Mouse (Mus musculus) frontal cortex, postnatal 10 days (tissue): Measurements from ENCODE around the gene Dio3.

Experiments
- DNase-seq, 2 experiments: peaks; one replicate each; pipeline ENCODE4 v3.0.0; 2022; ENCODE audit warnings: low spot score in 2 of 2, mixed read lengths in 1 of 2

Dio3 gene

DNA sequence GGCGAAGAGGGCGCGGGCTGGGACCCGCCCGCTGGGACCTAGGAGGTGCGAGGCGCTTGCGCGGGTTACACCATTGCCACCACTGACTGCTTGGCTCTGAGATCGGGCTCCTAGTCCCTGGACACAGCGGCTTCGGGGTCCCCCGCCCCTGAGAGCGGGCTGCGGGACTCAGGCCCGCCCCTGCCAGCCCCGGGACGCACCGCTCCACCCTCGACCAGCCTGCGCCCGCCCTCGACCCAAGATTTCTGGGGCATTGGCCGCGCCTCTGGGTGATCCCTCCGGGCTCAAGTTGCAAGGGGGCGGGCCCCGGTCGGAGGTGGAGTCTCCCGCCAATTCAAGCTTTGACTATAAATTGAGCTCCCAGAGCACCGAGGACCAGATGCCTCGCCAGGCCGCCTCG is at the start of gene Dio3:
Gene Dio3 (plus strand): TSS at position 216 of the 400 bp plus-strand sequence.
- peak in 1 of 2 experiments; percentile 11 for DNase-seq

DNA sequence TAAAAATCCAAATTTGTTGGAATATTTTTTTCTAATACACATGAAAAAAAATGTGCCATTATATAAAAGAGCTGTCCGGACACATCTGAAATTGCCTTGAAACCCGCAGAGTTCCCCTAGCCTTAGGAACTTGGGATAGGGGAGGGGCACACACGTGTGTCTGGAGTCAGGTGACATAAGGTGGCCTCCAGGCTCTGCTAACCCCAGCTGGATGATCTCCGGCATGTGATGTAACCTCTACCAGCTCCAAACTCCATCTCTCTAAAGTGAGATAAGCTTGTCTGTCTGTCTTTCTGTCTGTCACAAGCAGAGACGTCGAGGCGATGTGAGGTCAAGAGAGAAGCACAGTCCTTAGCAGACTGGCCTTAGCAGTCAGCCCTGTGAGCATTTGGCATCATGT is 48.6 kb upstream of the Dio3 start:
- no peak for DNase-seq

DNA sequence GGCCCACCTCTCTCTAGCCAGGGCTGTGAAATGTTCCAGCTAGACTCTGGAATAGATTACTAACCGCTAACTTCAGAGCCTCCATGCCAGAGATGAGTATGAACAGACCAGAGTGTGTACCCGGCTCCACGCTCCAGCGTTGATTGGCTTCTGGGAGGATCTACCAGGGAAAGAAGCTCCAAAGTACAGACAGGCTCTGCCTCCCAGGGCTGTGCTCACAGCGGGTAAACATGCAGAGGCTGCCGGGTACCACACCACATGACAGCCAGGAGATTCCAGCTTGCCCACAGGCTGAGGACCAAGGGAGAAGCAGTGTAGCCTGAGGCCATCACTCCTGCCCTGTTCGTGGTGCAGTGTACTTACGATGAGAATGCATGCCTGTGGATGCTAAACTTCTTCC is 48.1 kb upstream of the Dio3 start:
- no peak for DNase-seq

DNA sequence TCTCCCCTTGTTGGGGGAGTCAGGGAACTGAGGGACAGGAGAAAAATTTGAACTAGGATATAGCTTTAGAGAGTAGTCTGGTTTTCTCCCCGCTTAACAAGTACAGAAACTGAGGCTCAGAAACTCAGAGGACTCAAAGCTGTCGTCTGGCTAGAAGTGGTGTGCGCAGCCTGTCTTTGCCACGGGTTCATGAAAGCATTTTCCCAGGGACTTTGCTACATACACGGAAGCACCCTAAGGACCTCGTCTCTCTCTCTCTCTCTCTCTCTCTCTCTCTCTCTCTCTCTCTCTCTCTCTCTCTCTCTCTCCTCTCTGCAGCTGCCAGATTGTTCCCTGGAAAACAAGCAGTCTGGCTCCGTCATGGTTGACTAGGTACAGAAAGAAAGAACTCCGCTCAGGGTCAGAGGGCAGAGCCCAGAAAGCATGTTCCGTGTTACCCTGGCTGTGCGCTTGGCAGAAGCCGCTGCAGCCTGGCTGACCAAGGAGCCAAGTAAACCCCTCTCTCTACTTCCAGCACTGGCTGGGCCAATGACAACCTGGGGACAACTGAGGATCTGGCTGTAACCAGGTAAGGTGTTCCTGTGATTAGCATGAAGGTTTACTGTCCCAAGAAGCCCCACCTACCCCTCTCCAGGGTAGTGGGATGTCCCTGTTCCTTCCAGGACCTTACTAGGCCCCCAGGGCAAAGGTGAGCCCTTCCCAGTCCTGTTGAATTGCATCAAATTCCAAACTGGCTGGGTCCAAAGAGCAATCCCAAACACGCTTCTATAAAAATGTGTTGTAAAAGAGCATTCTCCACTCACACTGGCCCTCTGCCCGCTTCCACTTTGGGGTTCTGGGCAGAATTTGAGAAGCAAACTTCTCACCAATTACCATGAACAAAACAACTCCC is 46.9 kb upstream of the Dio3 start:
- no peak for DNase-seq

DNA sequence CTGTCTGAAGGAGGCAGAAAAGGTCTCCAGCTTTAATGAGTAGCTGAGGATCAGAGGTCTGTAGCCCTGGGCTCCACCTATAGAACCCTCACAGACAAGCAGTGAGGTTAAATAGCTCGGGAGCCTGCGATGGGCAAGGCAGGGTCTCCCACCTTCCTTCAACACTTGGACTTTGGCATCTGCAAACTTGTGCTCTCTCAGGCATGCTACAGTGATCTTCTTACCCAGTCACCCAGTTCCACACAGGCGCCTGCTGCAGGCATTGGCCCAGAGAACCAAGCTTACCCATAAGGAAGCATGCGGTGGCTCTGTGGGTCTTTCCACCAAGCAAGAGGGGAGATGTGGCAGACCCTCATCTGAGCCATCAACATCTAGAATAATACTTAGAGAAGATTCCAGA is 43.0 kb upstream of the Dio3 start:
- no peak for DNase-seq

DNA sequence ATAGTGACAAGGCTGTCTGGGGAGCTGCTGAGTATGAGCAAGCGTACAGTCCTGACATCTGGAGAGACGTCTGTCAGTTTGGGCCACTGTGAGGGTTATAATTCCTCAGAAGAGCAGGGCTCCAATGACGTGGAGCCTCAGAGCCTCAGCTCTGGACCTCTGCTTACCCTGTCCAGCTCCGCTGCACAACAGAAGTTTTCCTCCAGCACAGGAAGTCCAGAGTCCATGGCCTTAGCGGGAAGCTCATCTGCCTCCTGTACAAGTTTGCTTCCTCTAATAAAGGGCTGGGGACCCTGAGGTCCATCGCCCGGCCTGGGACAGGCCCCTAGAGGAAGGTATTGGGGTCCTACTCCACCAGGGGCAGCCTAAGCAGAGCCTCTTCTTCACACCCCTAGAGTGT is 41.8 kb upstream of the Dio3 start:
- DNase-seq: no peak

DNA sequence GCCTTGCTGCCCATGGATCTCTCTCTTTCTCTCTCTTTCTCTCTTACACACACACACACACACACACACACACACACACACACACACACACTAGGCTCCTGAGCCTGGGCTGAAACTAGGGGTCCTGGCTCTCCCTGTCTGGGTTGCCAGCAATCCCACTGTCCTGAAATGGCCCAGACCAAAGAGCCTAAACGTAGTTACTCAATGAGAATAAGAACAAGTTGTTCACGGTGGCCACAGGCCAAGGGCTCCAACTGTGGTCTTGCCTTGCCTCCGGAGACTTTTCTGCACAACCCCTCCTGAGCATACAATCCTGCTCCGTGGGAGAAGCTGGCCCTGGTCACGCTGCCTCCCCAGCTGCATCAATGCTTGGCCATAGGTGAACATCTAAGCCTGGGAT is 39.5 kb upstream of the Dio3 start:
- no peak for DNase-seq

DNA sequence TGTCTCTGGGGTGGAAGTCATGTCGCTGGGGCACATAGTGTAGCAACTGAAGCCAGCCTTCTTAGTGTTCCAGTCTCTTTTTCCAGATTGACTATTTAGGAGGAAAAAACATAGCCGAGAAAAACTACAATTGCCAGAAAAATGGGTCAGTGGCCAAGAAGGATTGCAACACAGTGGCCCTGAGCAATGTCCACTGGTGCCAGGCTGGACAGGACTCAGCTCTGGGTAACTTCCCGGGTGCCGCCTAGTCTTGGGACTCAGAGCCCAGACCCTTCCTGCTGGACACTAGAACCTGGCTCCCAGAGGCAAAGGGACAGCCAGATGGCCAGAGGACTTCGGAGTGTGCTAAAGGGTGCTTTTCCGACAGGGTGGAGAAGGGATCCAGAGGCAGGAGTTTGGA is 34.3 kb upstream of the Dio3 start:
- DNase-seq: no peak

DNA sequence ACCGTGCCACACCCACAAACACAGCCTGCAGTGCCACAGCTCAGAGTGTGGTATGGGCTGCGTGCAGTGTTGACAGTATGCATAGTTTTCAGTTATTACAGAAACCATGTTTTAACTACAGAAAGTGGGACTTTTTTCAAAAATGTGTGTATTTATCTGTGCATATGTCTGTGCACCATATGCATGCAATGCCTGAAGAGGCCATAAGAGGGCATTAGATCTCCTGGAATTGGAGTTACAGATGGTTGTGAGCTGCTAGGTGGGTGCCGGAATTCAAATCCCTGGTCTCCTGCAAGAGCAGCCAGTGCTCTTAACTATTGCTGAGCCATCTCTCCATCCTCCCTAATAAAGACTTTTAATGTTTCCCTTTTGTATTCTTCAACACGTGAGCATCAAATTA is 33.4 kb upstream of the Dio3 start:
- DNase-seq: no peak

DNA sequence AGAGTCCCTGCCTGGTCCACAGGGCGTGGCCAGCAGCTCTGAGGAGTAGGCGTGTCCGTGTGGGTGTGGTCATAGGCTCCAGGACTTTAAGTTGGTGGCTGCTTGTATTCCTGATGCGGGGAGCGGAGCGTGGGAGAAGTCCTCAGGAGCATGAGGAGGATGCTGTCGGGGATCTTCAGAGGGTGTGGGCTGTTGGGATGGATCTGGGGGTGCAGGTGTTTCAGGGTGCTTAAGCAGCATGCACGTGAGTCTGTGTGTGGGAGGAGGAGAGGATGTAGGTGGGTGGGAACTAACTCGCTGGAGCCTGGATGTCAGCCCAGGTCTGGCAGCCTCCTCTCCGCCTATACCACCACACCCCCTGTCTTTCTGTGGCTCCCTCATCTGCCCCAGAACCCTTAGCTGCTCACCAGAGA is 26.7 kb upstream of the Dio3 start:
- DNase-seq: no peak

DNA sequence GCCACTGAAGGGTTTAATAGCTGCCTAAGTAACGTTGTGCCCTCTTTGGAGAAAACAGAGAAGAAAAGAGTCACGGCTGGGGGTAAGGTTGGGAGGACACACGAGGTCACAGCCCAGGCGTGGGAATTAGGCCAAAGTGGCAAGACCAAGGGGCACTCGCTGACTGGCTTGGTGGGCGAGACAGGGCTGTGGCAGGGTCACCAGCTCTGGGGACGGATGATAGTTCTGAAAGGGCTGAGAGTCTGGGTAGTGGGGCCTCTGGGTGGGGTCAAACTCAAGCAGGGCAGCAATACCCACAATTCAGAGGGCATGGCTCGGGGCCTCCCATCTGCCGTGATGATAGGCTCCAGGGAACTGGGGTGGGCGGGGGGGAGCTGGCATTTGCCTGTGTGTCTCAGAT is 23.1 kb upstream of the Dio3 start:
- DNase-seq: no peak

DNA sequence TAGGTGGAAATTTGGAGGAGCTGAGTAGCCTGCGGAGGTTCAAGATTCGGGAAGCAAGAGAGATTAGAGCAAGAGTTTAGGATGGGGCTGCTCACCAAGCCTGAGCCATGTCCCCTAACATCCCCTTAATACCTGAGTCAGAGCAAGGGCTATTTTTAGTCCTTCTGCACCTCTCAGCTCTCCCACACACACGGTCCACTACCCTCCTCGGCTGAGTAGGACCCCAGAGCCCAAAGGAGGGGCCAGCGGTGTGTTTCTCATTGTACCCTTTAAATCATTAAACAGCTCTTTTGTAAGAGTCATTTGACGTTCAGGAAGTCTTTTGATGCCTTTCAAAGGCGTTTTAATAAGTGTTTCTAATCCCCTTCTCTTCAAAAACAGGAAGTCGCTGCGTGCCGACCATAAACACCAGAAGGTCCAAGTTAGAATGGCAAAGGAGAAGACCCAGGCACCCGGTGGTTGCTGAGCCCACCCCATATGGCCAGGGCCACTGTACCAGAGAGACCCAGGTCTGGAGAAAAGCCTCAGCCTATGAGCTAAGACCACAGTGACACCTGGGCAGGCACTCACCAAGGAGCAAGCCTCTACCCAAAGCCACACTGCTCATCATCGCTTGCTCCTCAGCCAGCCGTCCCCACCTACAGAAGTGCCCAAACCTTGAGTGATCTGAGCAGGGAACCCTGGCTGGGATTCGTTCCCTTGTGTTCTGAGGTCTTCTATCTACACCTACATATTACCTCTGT is 22.2 kb upstream of the Dio3 start:
- DNase-seq: no peak

DNA sequence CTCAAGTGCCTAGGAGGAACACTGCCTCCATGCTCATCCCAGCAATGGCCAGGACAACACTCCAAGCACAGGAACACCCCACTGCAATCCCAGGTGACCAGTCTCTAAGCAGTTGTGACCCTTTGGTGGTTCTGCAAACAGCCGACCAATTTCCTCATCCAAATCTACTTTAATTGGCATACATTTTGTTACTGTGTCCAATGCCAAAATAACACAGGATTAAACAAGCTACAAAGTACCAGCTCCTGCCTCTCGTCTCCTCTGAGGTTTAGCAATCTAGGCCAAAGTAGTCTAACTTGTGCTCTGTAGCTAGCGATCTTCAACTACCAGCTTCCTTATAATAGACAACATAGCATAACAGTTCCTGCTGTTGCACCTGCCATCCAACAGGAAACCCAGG is 10.6 kb upstream of the Dio3 start:
- no peak for DNase-seq

DNA sequence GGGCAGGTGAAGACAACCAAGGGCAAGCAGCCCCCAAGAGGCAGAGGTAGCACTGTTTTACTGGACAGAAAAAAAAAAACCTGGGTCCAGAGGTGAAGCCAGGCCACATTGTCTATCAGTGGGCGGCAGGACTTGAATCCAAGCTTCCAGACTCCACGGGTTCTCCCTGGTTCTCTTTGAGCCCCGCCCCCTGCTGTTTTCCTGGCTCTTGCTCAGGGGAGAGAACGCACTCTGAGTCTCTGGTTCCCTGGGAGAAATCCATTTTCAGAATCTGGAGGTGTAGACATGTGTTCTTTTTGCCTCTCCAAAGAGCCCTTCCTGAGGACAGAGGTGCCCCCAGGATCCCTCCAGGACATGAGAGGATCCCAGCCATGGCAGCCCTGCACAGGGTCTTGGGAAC is 9.2 kb upstream of the Dio3 start:
- DNase-seq: peak in 1 of 2 experiments; percentile 23

DNA sequence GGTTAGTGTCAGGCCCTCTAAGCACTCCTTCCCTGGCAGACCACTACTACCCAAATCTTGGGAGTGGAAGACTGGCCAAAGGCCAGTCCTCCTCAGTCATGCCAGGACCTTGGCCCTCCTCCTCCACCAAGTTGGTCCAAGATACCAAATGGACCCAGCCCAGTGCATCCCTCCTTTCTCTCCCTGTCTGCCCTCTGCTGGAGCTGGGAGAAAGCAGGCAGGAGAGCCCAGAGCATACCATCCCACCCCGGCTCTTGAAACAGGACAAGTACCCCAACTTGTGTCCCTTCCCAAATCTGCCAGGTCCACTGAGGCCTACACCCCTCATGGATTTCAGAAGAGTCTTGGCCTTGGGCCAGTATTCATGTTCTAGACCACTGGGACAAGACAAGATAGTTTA is 2.8 kb upstream of the Dio3 start:
- DNase-seq: no peak

DNA sequence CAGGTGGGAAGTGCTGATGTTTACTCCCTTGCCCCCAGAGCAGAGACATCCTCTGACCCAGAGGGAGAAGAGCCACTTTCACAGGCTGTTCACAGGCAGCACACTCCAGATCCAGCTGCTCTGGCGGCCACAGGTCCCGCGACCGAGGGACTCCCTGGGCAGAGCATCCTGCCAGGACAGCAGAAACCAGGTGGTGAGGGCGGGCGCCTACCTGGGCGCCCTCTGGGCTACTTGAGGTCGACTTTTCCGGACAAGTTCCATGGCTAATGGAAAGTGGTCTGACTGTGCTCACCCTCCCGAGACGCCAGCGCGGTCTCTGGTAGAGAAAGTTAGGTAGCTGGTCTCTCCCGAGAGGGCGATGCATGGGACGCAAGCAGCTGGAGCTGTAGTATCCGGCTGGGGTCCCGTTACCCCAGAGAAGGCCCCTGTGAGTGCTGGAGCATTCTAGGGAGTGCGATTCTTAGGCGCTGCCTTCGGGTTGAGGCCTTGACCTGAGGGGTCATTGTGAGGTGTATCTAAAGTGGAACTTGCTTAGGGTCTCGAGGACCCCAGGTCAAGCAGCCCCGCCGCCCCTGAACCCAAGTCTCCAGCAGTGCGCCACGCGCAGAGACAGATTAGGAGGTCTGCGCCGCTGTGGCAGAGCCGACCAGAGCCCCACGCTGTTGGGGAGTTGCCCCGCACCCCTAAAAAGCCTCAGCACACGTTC is 1.5 kb upstream of the Dio3 start:
- no peak for DNase-seq

DNA sequence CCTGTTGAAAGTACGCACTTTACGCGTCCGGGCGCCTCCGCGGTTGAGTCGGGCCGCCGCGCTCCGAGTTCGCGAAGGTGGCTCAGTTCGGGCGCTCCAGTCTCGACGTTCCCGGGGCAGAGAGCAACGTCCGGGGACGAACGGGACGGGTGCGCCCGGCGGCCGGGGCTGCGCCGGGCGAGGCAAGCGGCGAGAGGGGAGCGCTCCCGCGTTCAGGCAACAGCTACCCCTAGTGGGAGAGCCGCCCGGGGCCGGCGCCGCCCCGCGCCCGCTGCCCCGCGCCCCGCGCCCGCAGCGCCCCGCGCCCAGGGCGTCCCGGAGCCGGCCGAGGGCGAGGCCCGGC is 932 bp upstream of the Dio3 start:
- no peak for DNase-seq

DNA sequence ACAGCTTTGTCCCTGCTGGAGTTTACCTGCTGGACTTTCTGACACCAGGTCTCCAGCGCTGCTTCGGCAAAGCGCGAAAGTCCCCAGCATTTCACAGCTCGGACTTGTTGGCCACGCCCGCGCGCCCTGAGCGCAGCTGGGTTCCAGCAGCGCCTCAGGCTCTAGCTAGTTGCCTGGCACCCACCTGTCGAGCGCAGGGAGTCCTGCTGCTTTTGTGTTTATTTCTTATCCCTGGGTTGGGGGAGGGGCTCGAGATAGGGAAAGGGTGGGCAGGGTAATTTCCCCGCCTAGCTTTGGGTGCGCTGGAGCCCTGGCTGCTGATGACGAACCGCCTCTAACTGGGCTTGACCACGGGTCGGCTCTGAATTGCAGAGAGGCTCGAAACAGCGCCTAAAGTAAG is 1.5 kb downstream of the Dio3 start:
- no peak for DNase-seq

DNA sequence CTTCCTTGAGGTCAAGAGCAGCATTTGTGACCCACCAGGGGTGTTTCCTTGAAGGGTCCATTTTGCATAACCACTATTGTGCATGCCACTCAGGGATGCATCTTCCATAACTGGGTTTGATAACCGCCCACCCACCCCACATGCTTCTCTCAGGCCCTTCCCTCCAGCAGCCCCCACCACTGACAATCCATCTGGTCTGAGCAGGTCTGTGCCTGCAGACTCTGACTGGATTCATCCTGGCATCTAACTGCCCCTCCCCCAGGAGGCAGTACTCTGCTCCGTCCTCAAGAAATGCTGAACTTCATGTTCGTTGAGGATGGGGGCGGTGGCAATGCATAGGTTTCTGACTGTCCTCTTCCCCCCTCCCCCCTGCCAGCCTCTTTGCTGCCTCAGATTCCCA is 4.9 kb downstream of the Dio3 start:
- DNase-seq: no peak

DNA sequence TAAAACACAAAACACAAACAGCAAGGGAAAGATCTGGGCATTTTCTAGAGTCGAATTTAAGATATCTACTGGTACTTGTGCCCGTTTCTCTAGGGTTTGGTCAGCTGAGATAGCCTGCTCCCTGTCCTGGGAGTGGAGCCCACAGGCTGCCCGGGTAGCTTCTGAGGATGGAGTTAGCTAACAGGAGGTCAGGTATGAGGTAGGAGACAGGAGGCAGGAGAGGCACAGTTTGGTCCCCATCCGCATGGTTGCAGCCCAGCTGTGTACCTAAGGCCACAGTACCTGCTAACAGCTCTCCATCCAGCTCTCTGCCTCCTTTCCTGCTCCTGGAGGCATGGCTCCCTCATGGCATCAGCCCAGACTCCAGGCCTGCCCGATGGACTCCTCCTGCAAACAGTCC is 13.9 kb downstream of the Dio3 start:
- DNase-seq: no peak

DNA sequence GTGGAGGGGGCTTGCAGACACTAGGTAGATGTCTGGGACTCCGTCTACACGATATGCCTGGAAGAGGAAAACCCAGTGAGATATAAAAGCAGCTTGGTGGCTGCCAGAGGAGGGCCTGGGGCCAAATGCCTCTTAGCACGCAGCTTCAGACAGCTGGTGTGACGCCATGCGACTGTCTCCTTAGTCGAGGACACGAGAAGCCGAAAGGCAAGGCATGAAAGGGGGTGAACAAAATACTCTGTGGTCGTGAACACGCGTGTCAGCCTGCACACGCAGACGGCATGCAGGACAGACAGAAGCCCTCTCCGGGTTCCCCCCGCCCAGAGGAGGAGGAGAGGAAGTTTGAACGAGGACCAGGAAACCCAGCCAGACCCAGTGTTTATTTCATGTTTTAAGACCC is 16.0 kb downstream of the Dio3 start:
- no peak for DNase-seq

DNA sequence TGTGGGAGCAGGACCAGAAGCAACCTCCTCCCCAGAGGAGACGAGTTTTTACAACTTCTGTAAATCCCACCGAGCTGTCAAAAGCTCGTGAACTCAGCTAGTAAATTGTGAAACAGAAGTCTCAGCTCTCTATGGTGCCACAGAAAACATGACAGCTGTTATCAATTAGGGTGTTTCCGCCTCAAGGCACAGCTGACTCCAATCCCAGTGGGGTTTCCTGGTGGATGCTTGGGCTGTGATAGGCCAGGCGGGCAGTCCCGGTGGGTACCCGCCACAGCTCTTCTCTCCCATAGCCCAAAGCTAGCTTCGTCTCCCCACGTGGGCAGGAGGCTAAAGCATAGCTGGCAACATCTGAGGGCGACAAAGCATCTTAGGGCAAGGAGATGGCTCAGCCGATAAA is 19.8 kb downstream of the Dio3 start:
- no peak for DNase-seq

DNA sequence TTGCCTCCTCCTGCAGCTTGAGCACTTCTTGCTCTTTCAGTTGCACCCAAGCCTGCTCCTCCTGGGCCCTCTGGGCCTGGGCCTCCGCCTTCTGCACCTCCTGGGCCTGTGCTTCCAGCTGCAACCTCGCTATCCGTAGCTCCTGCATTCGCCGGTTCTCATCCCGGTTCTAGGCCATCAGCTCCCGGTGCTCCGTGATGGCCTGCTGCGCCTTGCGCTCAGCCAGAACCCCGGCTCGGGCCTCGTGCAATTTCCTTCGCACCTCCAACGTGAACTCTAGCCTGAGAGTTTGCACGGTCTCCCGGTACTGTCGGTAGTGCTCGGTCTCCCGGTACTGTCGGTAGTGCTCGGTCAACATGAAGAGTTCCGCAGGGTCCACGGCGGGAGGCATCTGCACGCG is 40.8 kb downstream of the Dio3 start:
- DNase-seq: no peak
